Mouse (Mus musculus) ES-E14 (cell line): ENCODE measurements at regions not wholly inside any gene's neighbourhood (a gene's known extent, or its start where the extent isn't known, plus 50 kb on each side); places are given as distances from the start of the nearest gene placed in this dataset.

Experiments
- DNase-seq: peaks from one replicate; pipeline ENCODE4 v3.0.0-alpha.2; 2013; ENCODE audit warnings: low read depth, low spot score
- H3K27ac ChIP-seq: 2 replicates; pipeline ENCODE4 v1.5.1; 2012; ENCODE audit warnings: low read depth, mild to moderate bottlenecking, low read length, moderate library complexity, mixed read lengths; ENCODE audit not compliant: poor library complexity, insufficient read depth, severe bottlenecking
- H3K36me3 ChIP-seq: 2 replicates; pipeline ENCODE4 v1.6.1; 2012; ENCODE audit warnings: mild to moderate bottlenecking, low read length, moderate library complexity, mixed read lengths; ENCODE audit not compliant: control insufficient read depth, poor library complexity, insufficient read depth, severe bottlenecking
- H3K4me1 ChIP-seq, 2 experiments: fragments of 150-350 bp in 1 of 2; sonication (generic) in 1 of 2; 2 replicates each; pipeline ENCODE4 v1.6.1; 2012; ENCODE audit warnings: low read length in 2 of 2, mild to moderate bottlenecking in 1 of 2, mixed read lengths in 1 of 2; ENCODE audit not compliant: control insufficient read depth in 2 of 2, insufficient read depth in 2 of 2, poor library complexity in 1 of 2
- H3K4me3 ChIP-seq, 2 experiments: fragments of 150-350 bp in 1 of 2; sonication (generic) in 1 of 2; 2 replicates each; pipeline ENCODE4 v1.5.1; 2012; ENCODE audit warnings: low read length in 2 of 2, low read depth in 1 of 2, mild to moderate bottlenecking in 1 of 2, mixed read lengths in 1 of 2; ENCODE audit not compliant: insufficient read depth in 1 of 2, poor library complexity in 1 of 2, severe bottlenecking in 1 of 2
- H3K9ac ChIP-seq: 2 replicates; pipeline ENCODE4 v1.6.1; 2012; ENCODE audit warnings: low read depth, mild to moderate bottlenecking, low read length, mixed read lengths; ENCODE audit not compliant: poor library complexity, insufficient read depth, severe bottlenecking
- H3K9me3 ChIP-seq: fragments of 150-350 bp; sonication (generic); 2 replicates; pipeline ENCODE4 v1.6.1; 2012; ENCODE audit warnings: low read depth, mild to moderate bottlenecking, low read length; ENCODE audit not compliant: control insufficient read depth, insufficient read depth
- CHD2 ChIP-seq: IDR thresholded peaks from 2 replicates; pipeline ENCODE4 v1.6.1; 2014; ENCODE audit warnings: mild to moderate bottlenecking, low read depth, low read length, inconsistent platforms
- HCFC1 ChIP-seq: IDR thresholded peaks from 2 replicates; pipeline ENCODE4 v1.6.1; 2012; ENCODE audit warnings: low read length, inconsistent platforms, borderline replicate concordance; ENCODE audit not compliant: insufficient read depth
- MAFK ChIP-seq: IDR thresholded peaks from 2 replicates; pipeline ENCODE4 v1.6.1; 2014; ENCODE audit warnings: mild to moderate bottlenecking, low read depth, low read length, inconsistent platforms; ENCODE audit not compliant: insufficient read depth
- ZC3H11A ChIP-seq: IDR thresholded peaks from 2 replicates; pipeline ENCODE4 v1.6.1; 2012; ENCODE audit warnings: low read depth, mild to moderate bottlenecking, inconsistent platforms, low read length, borderline replicate concordance
- ZNF384 ChIP-seq: IDR thresholded peaks from 2 replicates; pipeline ENCODE4 v1.6.1; 2012; ENCODE audit warnings: low read depth, low read length, inconsistent platforms
- in situ Hi-C, 2 experiments: fragments of 600-800 bp; cut with MboI; formaldehyde crosslinking; loops; one replicate each; pipeline ENCODE4 v1.15.1; 2025; ENCODE audit warnings: low sequenced_read_pairs in 2 of 2, inconsistent platforms in 1 of 2; ENCODE audit not compliant: unreplicated experiment in 2 of 2

DNA sequence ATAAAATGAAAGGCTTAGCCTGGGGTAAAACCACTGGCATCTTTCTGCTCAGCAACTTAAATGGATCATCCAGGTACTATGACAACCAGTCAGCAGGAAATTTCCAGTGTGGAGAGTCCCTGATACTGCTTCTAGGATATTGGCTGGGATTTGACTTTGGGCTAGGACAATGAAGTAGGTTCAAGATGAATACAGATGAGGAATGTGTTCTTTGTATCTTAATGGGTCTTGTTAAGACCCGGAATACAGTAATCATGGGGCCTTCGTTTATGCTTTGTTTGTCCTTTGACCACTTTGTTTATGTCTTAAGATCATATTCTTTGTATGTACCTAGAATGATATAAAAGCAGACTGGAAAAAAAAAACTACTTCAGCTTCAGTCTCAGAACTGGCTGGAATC lies 278.7 kb upstream of the Ptchd4 start:
- TF ChIP-seq ZC3H11A (no peak), ZNF384 (no peak), HCFC1 (no peak), CHD2 (no peak), MAFK (no peak)
- in situ Hi-C loops, result no loop called here
- no peaks in the 10 kb centered on the region for H3K4me1 ChIP-seq
- H3K4me3 ChIP-seq, result no peak overlapping the region
- no peaks in the 10 kb centered on the region for H3K36me3 ChIP-seq
- no peak overlapping the region for H3K27ac ChIP-seq
- H3K9me3 ChIP-seq, result no peaks in the 10 kb centered on the region
- DNase-seq, result peak; percentile 37
- no peak overlapping the region for H3K9ac ChIP-seq

DNA sequence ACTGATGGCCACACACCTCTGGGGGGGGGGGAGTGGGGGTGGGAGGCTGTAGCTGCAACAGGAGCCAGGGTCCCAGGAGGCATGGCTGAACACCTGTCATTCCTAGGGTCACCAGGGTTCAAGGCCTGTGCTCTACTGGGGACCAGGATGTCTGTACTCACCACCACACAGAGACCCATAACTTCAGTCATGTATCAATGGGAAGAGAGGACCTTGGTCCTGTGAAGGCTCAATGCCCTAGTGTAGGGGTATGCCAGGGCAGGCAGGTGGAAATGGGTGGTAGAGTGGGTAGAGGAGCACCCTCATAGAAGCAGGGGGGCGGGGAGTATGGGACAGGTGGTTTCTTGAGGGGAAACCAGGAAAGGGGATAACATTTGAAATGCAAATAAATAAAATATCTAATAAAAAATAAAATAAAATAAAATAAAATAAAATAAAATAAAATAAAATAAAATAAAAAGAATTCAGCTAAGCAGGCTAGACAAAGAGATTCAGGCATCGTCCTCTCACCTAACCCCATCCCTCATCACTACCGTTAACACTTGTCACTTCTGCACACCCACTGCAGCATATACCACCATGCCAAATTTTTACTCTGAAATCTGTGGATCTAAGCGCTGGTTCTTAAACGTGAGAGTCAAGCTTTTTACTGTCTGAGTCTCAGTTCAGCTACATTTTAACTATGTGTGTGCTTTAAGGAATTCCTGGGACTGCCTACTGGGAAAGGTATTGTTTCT lies 265.8 kb upstream of the Ptchd4 start:
- TF ChIP-seq HCFC1 (no peak), ZC3H11A (no peak), ZNF384 (no peak), MAFK (no peak), CHD2 (no peak)
- DNase-seq, result no peak
- Histone ChIP-seq H3K9ac (no peak overlapping the region), H3K9me3 (no peaks in the 10 kb centered on the region), H3K27ac (no peak overlapping the region), H3K4me3 (no peak overlapping the region), H3K4me1 (no peaks in the 10 kb centered on the region), H3K36me3 (no peaks in the 10 kb centered on the region)
- in situ Hi-C loops, result no loop called here

DNA sequence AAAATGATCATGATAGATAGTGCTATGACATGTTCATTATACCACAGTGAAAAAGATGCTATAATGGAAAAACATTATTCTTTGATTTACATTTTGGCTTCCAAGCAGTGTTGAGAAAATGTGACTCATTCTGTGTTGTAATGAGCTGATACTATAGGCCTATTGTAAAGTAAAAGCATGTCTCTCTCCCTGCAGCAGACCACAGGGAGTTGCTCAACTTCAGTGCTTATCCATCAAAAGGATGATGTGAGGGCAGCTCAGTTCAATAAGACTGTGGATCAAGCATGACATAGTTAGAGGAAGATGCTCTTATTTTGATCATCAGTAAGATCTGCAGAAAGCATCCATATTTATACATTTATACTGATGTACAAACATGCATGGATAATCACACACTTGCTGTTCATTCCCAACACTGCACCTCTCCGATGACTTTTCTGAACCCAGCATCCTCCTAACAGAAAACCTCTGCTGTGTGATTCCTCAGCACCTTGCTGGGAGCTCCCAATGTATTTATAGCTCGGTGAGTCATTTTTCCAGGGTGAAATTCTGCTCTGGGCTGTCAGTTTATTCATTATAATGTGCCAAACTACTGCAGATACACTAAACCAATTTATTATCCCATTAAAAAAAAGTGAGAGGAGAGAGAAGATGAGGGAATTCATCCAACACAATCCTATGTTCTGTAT lies 224.8 kb upstream of the Ptchd4 start:
- in situ Hi-C loops, result no loop called here
- Histone ChIP-seq H3K9me3 (no peaks in the 10 kb centered on the region), H3K36me3 (no peaks in the 10 kb centered on the region), H3K27ac (no peak overlapping the region), H3K9ac (no peak overlapping the region), H3K4me1 (no peaks in the 10 kb centered on the region), H3K4me3 (no peak overlapping the region)
- DNase-seq, result no peak
- no peak for TF ChIP-seq ZNF384

DNA sequence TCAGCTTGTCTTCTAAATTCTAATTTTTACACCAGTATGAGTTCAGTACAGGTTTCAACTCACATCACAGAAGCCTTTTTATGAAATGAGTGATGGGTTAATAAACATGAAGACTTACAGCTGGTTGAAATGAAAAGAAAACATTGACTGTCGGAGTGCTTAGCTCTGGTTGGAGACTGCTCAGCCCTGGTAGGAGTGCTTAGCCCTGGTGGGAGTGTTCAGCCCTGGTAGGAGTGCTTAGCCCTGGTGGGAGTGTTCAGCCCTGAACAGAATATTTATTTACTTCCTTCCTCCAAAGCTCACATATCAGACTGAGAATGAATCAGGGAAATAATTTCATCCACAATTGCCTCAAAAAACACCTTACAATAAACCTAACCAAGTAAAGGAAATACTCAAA lies 202.1 kb upstream of the Ptchd4 start:
- H3K9ac ChIP-seq, result no peak overlapping the region
- H3K4me3 ChIP-seq, result no peak overlapping the region
- H3K36me3 ChIP-seq, result no peaks in the 10 kb centered on the region
- H3K4me1 ChIP-seq, result no peaks in the 10 kb centered on the region
- no peaks in the 10 kb centered on the region for H3K9me3 ChIP-seq
- TF ChIP-seq ZNF384 (no peak), MAFK (no peak), CHD2 (no peak), HCFC1 (no peak), ZC3H11A (no peak)
- in situ Hi-C loops, result no loop called here
- no peak for DNase-seq
- H3K27ac ChIP-seq, result no peak overlapping the region

DNA sequence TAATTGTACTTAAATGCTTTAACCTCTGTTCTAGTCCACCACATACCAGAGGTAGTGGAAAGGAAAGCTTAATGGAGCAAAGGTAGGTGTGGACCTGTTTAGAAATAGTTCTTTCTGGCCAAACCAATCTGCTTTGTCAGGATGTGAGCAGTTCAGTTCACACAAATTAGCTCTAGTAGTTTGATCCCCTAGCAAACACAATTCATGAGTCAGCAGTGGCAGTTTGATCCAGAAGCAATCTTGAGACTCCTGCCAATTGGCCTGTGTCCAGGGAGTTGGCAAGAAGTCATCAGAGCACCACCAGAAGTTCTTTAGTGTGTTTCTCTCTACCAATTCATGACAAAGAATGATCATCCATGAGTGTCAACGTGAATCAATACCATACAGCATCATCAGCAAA lies 195.0 kb upstream of the Ptchd4 start:
- in situ Hi-C loops, result no loop called here
- Histone ChIP-seq H3K4me1 (no peaks in the 10 kb centered on the region), H3K9me3 (no peaks in the 10 kb centered on the region), H3K4me3 (no peak overlapping the region), H3K27ac (no peak overlapping the region), H3K9ac (no peak overlapping the region), H3K36me3 (no peaks in the 10 kb centered on the region)
- DNase-seq, result no peak
- TF ChIP-seq CHD2 (no peak), ZNF384 (no peak), HCFC1 (no peak), ZC3H11A (no peak), MAFK (no peak)
